Mouse (Mus musculus): ENCODE data around the gene C1qtnf5.
A peak's percentile ranks its signal among the peaks of the same experiment; 100 is the strongest.
"Not testable (repeated sequence)": the region's sequence is repeated elsewhere in the genome, so short reads cannot be mapped to it uniquely, and the experiment has no call there.

The C1qtnf5 gene

GRCm38 (mm10) chr9:44106596-44106995 lies 449 bp upstream of the C1qtnf5 start:
- DNase-seq = no peak

GRCm38 (mm10) chr9:44107557-44108179 lies 623 bp downstream of the C1qtnf5 start:
- no peak for DNase-seq

GRCm38 (mm10) chr9:44108269-44109055 lies 1.4 kb downstream of the C1qtnf5 start:
- DNase-seq = no peak

- DNase-seq = peak; percentile 68
Observed at GRCm38 (mm10) chr9:44109360-44110095, 2.5 kb downstream of the C1qtnf5 start.

GRCm38 (mm10) chr9:44111909-44112308 lies 4.9 kb downstream of the C1qtnf5 start:
- DNase-seq = not testable (repeated sequence)

- peak; percentile 97 for DNase-seq
Observed at GRCm38 (mm10) chr9:44113105-44113789, 6.2 kb downstream of the C1qtnf5 start, which contains the start of the genes Gm49380 and Rnf26. TSS of gene Gm49380 (minus strand) at chr9:44113500. TSS of gene Rnf26 (minus strand) at chr9:44113517.

GRCm38 (mm10) chr9:44114453-44114852 lies 7.4 kb downstream of the C1qtnf5 start:
- DNase-seq = no peak

GRCm38 (mm10) chr9:44115599-44115998 lies 8.6 kb downstream of the C1qtnf5 start:
- no peak for DNase-seq

GRCm38 (mm10) chr9:44116182-44116581 lies 9.1 kb downstream of the C1qtnf5 start:
- DNase-seq = no peak

- no peak for DNase-seq
Observed at GRCm38 (mm10) chr9:44119011-44119410, 12.0 kb downstream of the C1qtnf5 start.

- no peak for DNase-seq
Observed at GRCm38 (mm10) chr9:44119948-44120465, 13.0 kb downstream of the C1qtnf5 start.

GRCm38 (mm10) chr9:44124317-44124716 lies 17.3 kb downstream of the C1qtnf5 start:
- DNase-seq = no peak

GRCm38 (mm10) chr9:44125026-44125425 lies 18.0 kb downstream of the C1qtnf5 start:
- no peak for DNase-seq

- peak; percentile 82 for DNase-seq
Observed at GRCm38 (mm10) chr9:44125546-44126428, 18.7 kb downstream of the C1qtnf5 start.

GRCm38 (mm10) chr9:44126746-44127145 lies 19.7 kb downstream of the C1qtnf5 start:
- DNase-seq = no peak

- no peak for DNase-seq
Observed at GRCm38 (mm10) chr9:44127351-44127801, 20.3 kb downstream of the C1qtnf5 start.

GRCm38 (mm10) chr9:44129633-44130032 lies 22.6 kb downstream of the C1qtnf5 start:
- no peak for DNase-seq

- no peak for DNase-seq
Observed at GRCm38 (mm10) chr9:44130034-44130433, 23.0 kb downstream of the C1qtnf5 start.

- no peak for DNase-seq
Observed at GRCm38 (mm10) chr9:44130581-44131275, 23.7 kb downstream of the C1qtnf5 start.

GRCm38 (mm10) chr9:44131276-44131590 lies 24.2 kb downstream of the C1qtnf5 start:
- no peak for DNase-seq

- no peak for DNase-seq
Observed at GRCm38 (mm10) chr9:44132200-44132599, 25.2 kb downstream of the C1qtnf5 start.

Data from right cerebral cortex, adult 18-20 months (tissue).